Mouse (Mus musculus) limb, embryonic 14.5 days (tissue): ENCODE results near the gene Lefty2. TPM values are rescaled to one million over a fixed set of nuclear protein-coding genes. Genes with fewer than 3 reads are reported as not detected.

Source experiments
- ATAC-seq: fragments of 200-750 bp; cut with Nextera tagmentation; 2 replicates; pipeline ENCODE4 v1.8.0; 2017; ENCODE audit warnings: low read depth, moderate number of reproducible peaks, moderate TSS enrichment; ENCODE audit not compliant: low FRiP score
- DNase-seq: peaks from one replicate; pipeline ENCODE4 v3.0.0-alpha.2; 2015; ENCODE audit warnings: low spot score
- H3K27ac ChIP-seq: fragments of 300-500 bp; sonication (generic); replicated peaks from 2 replicates; pipeline ENCODE4 v1.5.1; 2014; ENCODE audit warnings: low read depth, mild to moderate bottlenecking, low read length, moderate library complexity, mixed read lengths
- H3K27me3 ChIP-seq: fragments of 300-500 bp; sonication (generic); 2 replicates; pipeline ENCODE4 v1.6.1; 2014; ENCODE audit warnings: low read length, mixed read lengths; ENCODE audit not compliant: control insufficient read depth, insufficient read depth
- H3K36me3 ChIP-seq: fragments of 300-500 bp; sonication (generic); 2 replicates; pipeline ENCODE4 v1.6.1; 2014; ENCODE audit warnings: mild to moderate bottlenecking, low read length, moderate library complexity, mixed read lengths; ENCODE audit not compliant: control insufficient read depth, insufficient read depth
- H3K4me1 ChIP-seq: fragments of 300-500 bp; sonication (generic); 2 replicates; pipeline ENCODE4 v1.6.1; 2014; ENCODE audit warnings: antibody characterized with exemption, low read length, mixed read lengths; ENCODE audit not compliant: control insufficient read depth, insufficient read depth
- H3K4me2 ChIP-seq: fragments of 300-500 bp; sonication (generic); replicated peaks from 2 replicates; pipeline ENCODE4 v1.6.1; 2014; ENCODE audit warnings: low read depth, mild to moderate bottlenecking, low read length, moderate library complexity; ENCODE audit not compliant: severe bottlenecking
- H3K4me3 ChIP-seq: fragments of 300-500 bp; sonication (generic); replicated peaks from 2 replicates; pipeline ENCODE4 v1.5.1; 2014; ENCODE audit warnings: low read length
- H3K9ac ChIP-seq: fragments of 300-500 bp; sonication (generic); 2 replicates; pipeline ENCODE4 v1.6.1; 2014; ENCODE audit warnings: mild to moderate bottlenecking, low read depth, low read length, moderate library complexity; ENCODE audit not compliant: severe bottlenecking
- H3K9me3 ChIP-seq: fragments of 300-500 bp; sonication (generic); 2 replicates; pipeline ENCODE4 v1.6.1; 2016; ENCODE audit warnings: low read length; ENCODE audit not compliant: control insufficient read depth
- POLR2A ChIP-seq: fragments of 200-500 bp; IDR thresholded peaks from 2 replicates; pipeline ENCODE4 v1.8.0; 2012; ENCODE audit warnings: inconsistent platforms, mild to moderate bottlenecking, moderate library complexity, borderline replicate concordance; ENCODE audit not compliant: insufficient read depth, insufficient read length; ENCODE audit errors: extremely low read depth
- WGBS: fragments of 180-500 bp; shearing (Covaris S2); extraction: QIAGEN DNeasy Blood & Tissue Kit; methylation state at CpG from one replicate; pipeline ENCODE4 v1.1.7; 2014; 5-methylcytosine and 5-hydroxymethylcytosine counted together
- polyA plus RNA-seq, 2 experiments: library from polyadenylated mRNA; depleted of rRNA in 1 of 2; stranded (reverse) in 1 of 2; unstranded in 1 of 2; fragments of >200 nt; fragmentation: Nextera tagmentation in 1 of 2; extraction: Ambion mirVana in 1 of 2; gene quantifications; 2 replicates each; pipeline versions ENCODE4 v1.2.1 to v1.2.3; 2012 to 2014

The Lefty2 gene
- polyA plus RNA-seq, 2 experiments: 0.11 to 0.17 TPM

DNA sequence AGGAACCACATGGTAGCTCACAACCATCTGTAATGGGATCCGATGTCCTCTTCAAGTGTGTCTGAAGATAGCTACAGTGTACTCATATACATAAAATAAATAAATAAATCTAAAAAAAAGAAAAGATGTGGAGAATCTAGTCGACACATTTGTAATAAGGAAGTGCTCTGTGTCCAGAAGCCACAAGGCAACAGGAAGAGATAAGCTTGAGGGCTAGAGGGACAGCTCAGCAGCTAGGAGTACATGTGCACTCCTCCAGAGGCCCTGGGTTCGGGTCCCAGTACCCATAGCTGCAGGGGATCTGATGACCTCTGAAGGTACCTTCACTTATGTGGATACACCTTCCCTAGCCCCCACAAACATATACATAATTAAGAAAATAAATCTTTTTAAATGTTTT is 11.1 kb upstream of the Lefty2 start:
- no peak for ATAC-seq
- no peak for DNase-seq
- no peak overlapping the region for H3K9ac ChIP-seq
- H3K36me3 ChIP-seq: no peaks in the 10 kb centered on the region
- TF ChIP-seq POLR2A: no peak
- no peaks in the 10 kb centered on the region for H3K4me1 ChIP-seq
- H3K4me2 ChIP-seq: no peak overlapping the region
- WGBS: 77% methylated on average over 3 of the region's 3 CpGs
- no peak overlapping the region for H3K27ac ChIP-seq
- no peaks in the 10 kb centered on the region for H3K27me3 ChIP-seq
- no peaks in the 10 kb centered on the region for H3K9me3 ChIP-seq
- no peak overlapping the region for H3K4me3 ChIP-seq

DNA sequence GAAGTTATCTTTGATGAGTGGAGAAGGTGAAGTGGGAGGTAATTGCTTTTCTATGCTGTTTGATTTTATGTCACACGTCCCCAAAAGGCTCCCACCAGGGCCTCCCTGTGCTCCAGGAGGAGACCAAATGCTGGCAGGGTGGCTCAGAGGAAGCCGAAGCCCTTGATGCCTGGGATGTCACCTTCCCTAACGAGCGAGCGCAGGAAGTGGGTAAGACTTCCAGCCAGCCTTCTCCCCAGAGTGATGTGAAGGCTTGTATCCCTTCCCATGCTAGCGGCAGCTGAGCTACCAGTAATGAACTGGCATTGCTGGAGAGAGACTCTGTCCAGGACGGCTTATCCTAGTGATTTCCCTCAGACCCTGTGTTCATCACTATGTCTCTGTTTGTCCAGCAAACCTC is 9.2 kb upstream of the Lefty2 start:
- DNase-seq: no peak
- Histone ChIP-seq H3K36me3 (no peaks in the 10 kb centered on the region), H3K27me3 (no peaks in the 10 kb centered on the region), H3K9ac (no peak overlapping the region), H3K4me2 (no peak overlapping the region), H3K27ac (no peak overlapping the region), H3K9me3 (no peaks in the 10 kb centered on the region), H3K4me3 (no peak overlapping the region), H3K4me1 (peaks cover 7% of the 10 kb centered on the region)
- no peak for ATAC-seq
- no peak for TF ChIP-seq POLR2A
- 32% methylated on average over 7 of the region's 7 CpGs for WGBS

DNA sequence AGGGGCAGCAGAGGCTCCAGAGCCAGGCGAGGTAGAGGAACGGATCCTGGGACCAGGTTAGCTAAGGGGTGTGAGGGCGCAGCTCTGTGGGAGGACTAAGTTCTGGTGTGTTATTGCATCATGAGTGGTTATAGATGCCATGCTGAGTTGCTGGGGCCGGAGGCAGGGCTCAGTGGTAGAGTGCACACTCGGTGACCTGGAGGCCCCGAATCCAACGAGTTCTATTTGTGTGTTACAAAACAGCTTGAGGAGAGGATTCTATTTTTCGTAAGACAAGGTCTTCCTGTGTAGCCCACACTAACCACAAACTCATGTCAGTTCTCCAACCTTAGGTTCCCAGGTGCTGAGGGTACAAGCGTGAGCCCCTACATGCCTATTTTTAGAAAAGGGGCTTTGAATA is 8.4 kb upstream of the Lefty2 start:
- TF ChIP-seq POLR2A: no peak
- Histone ChIP-seq H3K9ac (no peak overlapping the region), H3K36me3 (no peaks in the 10 kb centered on the region), H3K9me3 (no peaks in the 10 kb centered on the region), H3K4me1 (peaks cover 14% of the 10 kb centered on the region), H3K27me3 (no peaks in the 10 kb centered on the region), H3K4me3 (no peak overlapping the region), H3K4me2 (no peak overlapping the region), H3K27ac (no peak overlapping the region)
- WGBS: 82% methylated on average over 9 of the region's 9 CpGs
- DNase-seq (no peak), ATAC-seq (no peak)

DNA sequence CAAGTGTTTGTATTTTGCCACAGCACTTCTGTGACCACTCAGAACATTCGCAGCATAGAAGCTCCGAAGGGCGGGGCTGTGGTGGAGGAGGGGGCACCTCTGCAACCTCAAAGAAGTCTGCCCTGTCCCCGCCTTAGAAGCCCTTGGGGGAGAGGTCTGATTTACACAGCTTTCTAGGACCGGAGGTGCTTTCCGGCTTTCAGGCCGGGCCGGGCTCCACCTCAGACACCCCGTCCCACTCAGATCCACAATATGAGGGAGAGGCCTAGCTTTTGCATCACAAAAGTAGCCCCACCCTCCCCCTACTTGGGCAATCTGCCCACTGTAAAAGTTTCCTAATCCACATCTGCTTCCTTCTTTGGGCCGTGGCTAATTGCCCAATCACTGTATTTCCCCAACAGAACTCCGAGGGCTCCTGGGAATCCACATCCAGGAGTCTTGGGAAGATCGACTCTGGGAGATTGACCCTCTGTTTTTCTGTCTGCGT is 4.3 kb upstream of the Lefty2 start:
- no peaks in the 10 kb centered on the region; the same call in 1 of the 2 replicates for H3K27me3 ChIP-seq
- H3K9me3 ChIP-seq: no peaks in the 10 kb centered on the region
- H3K27ac ChIP-seq: peak overlapping the region; percentile 5; the same call in 1 of the 2 replicates
- no peak overlapping the region for H3K4me3 ChIP-seq
- DNase-seq (peak; percentile 88), ATAC-seq (peak; percentile 75)
- H3K4me2 ChIP-seq: peak overlapping the region; percentile 32
- H3K36me3 ChIP-seq: no peaks in the 10 kb centered on the region
- 4% methylated on average over 13 of the region's 13 CpGs for whole genome bisulfite sequencing
- 0 out of 2 replicates have a peak overlapping the region, but pooled peaks have one; percentile 12 for H3K9ac ChIP-seq
- H3K4me1 ChIP-seq: peaks cover 14% of the 10 kb centered on the region
- TF ChIP-seq POLR2A: no peak

DNA sequence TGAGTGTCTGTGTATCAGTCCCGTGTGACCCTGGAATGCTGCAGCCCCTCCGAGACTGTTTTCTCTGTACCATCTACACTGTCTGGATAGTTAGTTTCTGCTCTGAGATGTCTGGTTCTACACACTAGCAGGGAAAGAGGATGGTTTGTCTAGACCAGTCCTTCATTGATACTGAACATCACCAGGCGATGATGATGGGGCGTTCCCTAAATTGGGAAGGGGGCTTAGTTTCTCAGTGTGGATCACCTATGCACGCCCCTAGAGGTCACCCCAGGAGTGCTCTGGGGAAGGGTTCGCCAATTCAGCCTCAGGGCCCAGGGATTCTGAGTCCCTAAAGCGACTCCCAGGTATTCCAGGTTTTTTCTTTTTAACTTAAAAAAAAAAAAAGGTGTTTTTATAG is 3.7 kb upstream of the Lefty2 start:
- peak overlapping the region; percentile 32 for H3K4me2 ChIP-seq
- DNase-seq (no peak), ATAC-seq (no peak)
- no peak for TF ChIP-seq POLR2A
- H3K9me3 ChIP-seq: no peaks in the 10 kb centered on the region
- peaks cover 14% of the 10 kb centered on the region for H3K4me1 ChIP-seq
- H3K4me3 ChIP-seq: no peak overlapping the region
- WGBS: 41% methylated on average over 7 of the region's 7 CpGs
- H3K27me3 ChIP-seq: peaks cover 5% of the 10 kb centered on the region
- H3K9ac ChIP-seq: 0 out of 2 replicates have a peak overlapping the region, but pooled peaks have one; percentile 12
- H3K36me3 ChIP-seq: no peaks in the 10 kb centered on the region
- 0 out of 2 replicates have a peak overlapping the region, but pooled peaks have one; percentile 5 for H3K27ac ChIP-seq
